Mouse (Mus musculus) bone marrow macrophage, adult 2 months (primary cell): ENCODE measurements at regions not wholly inside any gene's neighbourhood (a gene's known extent, or its start where the extent isn't known, plus 50 kb on each side); places are given as distances from the start of the nearest gene placed in this dataset.

Source experiments
- CTCF ChIP-seq: IDR thresholded peaks from 2 replicates; pipeline ENCODE4 v1.5.1; 2012; ENCODE audit warnings: low read depth, mild to moderate bottlenecking, low read length, moderate library complexity
- POLR2A ChIP-seq: IDR thresholded peaks from 2 replicates; pipeline ENCODE4 v1.6.1; 2012; ENCODE audit warnings: mild to moderate bottlenecking, low read depth, low read length, borderline replicate concordance

DNA sequence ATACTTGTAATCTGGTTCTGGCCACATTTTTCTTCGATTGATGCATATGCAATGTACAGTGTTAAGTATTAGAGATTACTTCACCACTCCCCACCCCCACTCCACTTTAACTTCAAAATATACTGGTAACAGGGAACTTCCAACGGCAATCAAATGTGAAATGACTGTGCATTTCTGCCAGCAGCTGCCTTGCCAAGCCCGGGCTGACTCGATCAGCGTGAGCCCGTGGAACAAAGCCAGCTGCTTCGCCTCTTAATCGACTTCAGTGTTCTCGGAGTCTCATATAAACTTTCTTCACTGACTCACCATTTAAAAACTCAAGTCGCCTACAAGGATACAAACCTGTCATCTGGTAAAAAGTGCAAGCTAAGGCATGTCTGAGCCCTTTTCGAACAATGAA is 188.7 kb upstream of the L3mbtl3 start:
- no peak for TF ChIP-seq POLR2A
- no peak for TF ChIP-seq CTCF
